Mouse (Mus musculus): ENCODE results near the gene Klk1b11. TPM values are rescaled to one million over a fixed set of nuclear protein-coding genes. Genes with fewer than 3 reads are reported as not detected.
"Not testable (repeated sequence)": the region's sequence is repeated elsewhere in the genome, so short reads cannot be mapped to it uniquely, and the experiment has no call there.

Klk1b11 gene
- polyA plus RNA-seq (2015; fragmentation: Nextera tagmentation; extraction: Ambion mirVana), result not detected in 2 replicates

DNA sequence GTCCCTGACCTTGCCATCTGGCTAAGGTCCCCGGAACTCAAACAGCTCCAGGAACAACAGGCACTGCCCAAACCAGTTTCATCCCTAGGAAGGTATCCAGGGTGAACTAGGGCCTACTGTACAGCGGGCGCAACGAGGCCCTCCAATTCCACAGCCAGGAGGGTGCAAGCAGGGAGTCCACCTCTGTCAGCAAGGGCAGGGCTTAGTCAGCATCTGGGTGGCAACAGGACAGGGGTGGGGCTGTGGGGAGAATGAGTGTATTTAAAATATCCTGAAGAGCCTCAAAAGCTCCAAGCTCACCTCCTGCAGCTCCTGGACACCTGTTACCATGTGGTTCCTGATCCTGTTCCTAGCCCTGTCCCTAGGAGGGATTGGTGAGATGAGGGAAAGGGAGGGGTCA is at the start of gene Klk1b11:
Klk1b11 (plus strand) TSS at position 301 of the 400 bp plus-strand sequence.
- H3K9ac ChIP-seq; H3K27ac ChIP-seq; H3K4me2 ChIP-seq; H3K4me3 ChIP-seq; ATAC-seq (ENCODE audit: low FRiP score); H3K36me3 ChIP-seq; H3K4me1 ChIP-seq (replicated peaks); H3K27me3 ChIP-seq; H3K9me3 ChIP-seq: not testable (repeated sequence)
- WGBS, result 81% methylated on average over 4 of the region's 4 CpGs

DNA sequence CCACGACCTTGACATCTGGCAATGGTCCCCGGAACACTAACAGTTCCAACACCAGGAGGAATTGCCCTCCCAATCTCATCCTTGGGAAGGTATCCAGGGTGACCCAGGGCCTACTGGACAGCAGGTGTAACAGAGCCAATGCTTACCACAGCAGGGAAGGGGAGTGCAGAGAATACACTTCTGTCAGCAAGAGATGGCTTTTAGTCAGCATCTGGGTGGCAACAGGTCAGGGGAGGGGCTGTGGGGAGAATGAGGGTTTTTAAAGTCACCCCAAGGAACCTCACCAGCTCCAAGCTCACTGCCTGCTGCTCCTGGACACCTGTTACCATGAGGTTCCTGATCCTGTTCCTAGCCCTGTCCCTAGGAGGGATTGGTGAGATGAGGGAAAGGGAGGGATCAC is 45.3 kb upstream of the Klk1b11 start, which contains the start of gene Klk1b8:
Klk1b8 (plus strand) TSS at position 301 of the 400 bp plus-strand sequence.
- Histone ChIP-seq H3K27me3 (no peaks in the 10 kb centered on the region), H3K4me3 (no peak within 1 kb of the TSS), H3K9ac (no peak within 1 kb of the TSS), H3K36me3 (no peaks in the 10 kb centered on the region), H3K4me2 (no peak within 1 kb of the TSS), H3K9me3 (no peaks in the 10 kb centered on the region), H3K27ac (no peak within 1 kb of the TSS), H3K4me1 (replicated peaks) (no peaks in the 10 kb centered on the region)
- 84% methylated on average over 2 of the region's 2 CpGs for WGBS
- no peak for ATAC-seq (ENCODE audit: low FRiP score)

DNA sequence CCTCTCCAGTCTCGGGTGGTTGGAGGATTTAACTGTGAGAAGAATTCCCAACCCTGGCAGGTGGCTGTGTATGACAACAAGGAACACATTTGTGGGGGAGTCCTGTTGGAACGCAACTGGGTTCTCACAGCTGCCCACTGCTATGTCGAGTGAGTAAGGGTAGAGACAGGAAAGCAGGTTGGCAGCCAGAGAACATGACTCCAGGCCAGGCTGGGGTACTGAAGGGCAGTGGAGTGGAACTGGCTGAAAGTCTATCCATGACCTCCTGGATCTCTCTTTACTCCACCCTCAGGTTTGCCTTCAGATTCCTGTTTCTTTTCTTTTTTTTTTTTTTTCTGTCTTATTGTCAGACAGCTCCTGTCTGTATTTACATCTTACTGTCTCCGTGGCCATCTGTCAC is 43.0 kb upstream of the Klk1b11 start:
- H3K27me3 ChIP-seq, result no peaks in the 10 kb centered on the region
- no peak overlapping the region for H3K9ac ChIP-seq
- 70% methylated on average over 4 of the region's 4 CpGs for WGBS
- H3K4me3 ChIP-seq, result no peak overlapping the region
- H3K4me1 ChIP-seq (replicated peaks), result no peaks in the 10 kb centered on the region
- ATAC-seq (ENCODE audit: low FRiP score), result no peak
- H3K36me3 ChIP-seq, result no peaks in the 10 kb centered on the region
- H3K4me2 ChIP-seq, result no peak overlapping the region
- H3K9me3 ChIP-seq, result no peaks in the 10 kb centered on the region
- no peak overlapping the region for H3K27ac ChIP-seq

DNA sequence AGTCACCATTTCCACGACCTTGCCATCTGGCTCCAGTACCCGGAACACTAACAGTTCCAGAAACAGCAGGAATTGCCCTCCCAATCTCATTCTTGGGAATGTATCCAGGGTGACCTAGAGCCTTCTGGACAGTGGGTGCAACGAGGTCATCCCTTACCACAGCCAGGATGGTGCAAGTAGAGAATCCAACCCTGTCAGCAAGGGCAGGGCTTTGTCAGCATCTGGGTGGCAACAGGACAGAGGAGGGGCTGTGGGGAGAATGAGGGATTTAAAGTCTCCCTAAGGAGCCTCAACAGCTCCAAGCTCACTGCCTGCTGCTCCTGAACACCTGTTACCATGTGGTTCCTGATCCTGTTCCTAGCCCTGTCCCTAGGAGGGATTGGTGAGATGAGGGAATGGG is 29.2 kb upstream of the Klk1b11 start, which contains the start of gene Klk1b1:
Klk1b1 (plus strand) TSS at position 301 of the 400 bp plus-strand sequence.
- Histone ChIP-seq H3K4me3 (no peak within 1 kb of the TSS), H3K4me1 (replicated peaks) (no peaks in the 10 kb centered on the region), H3K27ac (no peak within 1 kb of the TSS), H3K9ac (no peak within 1 kb of the TSS), H3K27me3 (no peaks in the 10 kb centered on the region), H3K36me3 (no peaks in the 10 kb centered on the region), H3K4me2 (no peak within 1 kb of the TSS), H3K9me3 (no peaks in the 10 kb centered on the region)
- no peak for ATAC-seq (ENCODE audit: low FRiP score)
- 65% methylated on average over 3 of the region's 3 CpGs for WGBS

DNA sequence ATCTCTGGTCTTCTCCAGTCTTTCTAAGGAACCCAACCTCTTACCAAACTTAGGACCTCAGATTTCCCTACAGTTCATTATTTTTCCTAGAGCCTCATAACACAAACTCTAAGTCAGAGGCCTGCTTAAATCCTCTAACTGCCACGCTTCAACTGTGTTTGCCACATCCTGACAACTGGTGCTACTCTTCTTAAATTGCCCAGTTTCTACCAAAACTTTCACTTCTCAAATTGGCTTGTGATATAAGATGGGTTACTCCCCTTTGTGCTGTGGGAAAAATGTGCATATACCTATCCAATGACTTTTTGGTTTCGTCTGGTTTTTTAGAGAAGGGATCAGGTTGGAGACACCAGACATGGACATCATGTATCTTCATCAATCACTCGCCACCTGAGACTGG is 28.6 kb upstream of the Klk1b11 start:
- no peak overlapping the region for H3K9ac ChIP-seq

DNA sequence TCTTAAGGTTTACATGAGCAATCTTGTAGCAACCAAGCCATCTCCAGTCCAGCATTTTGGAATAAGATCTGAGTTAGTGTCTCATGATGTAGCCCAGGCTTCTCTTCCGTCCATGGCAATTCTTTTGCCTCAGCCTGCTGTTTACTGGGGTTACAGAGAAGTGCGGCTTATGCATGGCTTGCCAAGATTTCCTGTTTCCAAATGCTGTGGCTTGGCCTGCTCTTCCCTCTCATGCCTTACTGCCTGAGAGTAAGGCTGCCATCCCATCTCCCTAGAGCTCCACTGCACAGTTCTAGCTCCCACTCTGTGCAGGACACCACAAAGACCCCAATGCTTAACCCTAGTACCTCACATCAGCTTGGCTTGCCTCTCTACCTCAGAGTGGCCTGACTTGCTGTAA is 28.1 kb upstream of the Klk1b11 start:
- ATAC-seq (ENCODE audit: low FRiP score), result no peak
- Histone ChIP-seq H3K4me3 (no peak overlapping the region), H3K4me2 (no peak overlapping the region), H3K36me3 (no peaks in the 10 kb centered on the region), H3K9ac (no peak overlapping the region), H3K9me3 (no peaks in the 10 kb centered on the region), H3K4me1 (replicated peaks) (no peaks in the 10 kb centered on the region), H3K27me3 (no peaks in the 10 kb centered on the region), H3K27ac (no peak overlapping the region)
- WGBS, result 88% methylated on average over 2 of the region's 2 CpGs

More for the DNA sequence above, 28.6 kb upstream of the Klk1b11 start:
- Histone ChIP-seq H3K4me3 (no peak overlapping the region), H3K4me1 (replicated peaks) (no peaks in the 10 kb centered on the region), H3K4me2 (no peak overlapping the region), H3K9me3 (no peaks in the 10 kb centered on the region), H3K27ac (no peak overlapping the region), H3K36me3 (no peaks in the 10 kb centered on the region), H3K27me3 (no peaks in the 10 kb centered on the region)
- WGBS, result 83% methylated on average over 3 of the region's 3 CpGs
- no peak for ATAC-seq (ENCODE audit: low FRiP score)

DNA sequence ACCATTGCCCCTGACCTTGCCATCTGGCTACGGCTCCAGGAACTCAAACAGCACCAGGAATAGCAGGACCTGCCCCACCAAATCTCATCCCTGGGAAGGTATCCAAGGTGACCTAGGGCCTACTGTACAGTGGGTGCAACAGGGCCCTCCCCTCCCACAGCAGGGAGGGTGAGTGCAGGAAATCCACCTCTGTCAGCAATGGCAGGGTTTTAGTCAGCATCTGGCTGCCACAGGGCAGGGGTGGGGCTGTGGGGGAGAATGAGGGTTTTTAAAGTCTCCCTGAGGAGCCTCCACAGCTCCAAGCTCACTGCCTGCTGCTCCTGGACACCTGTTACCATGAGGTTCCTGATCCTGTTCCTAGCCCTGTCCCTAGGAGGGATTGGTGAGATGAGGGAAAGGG is 19.9 kb upstream of the Klk1b11 start, which contains the start of gene Klk1b9:
Klk1b9 (plus strand) TSS at position 301 of the 400 bp plus-strand sequence.
- H3K27me3 ChIP-seq; H3K4me2 ChIP-seq; H3K36me3 ChIP-seq; H3K4me1 ChIP-seq (replicated peaks); ATAC-seq (ENCODE audit: low FRiP score); H3K4me3 ChIP-seq; H3K9ac ChIP-seq; H3K9me3 ChIP-seq; H3K27ac ChIP-seq: not testable (repeated sequence)
- WGBS, result 85% methylated on average over 1 of the region's 1 CpGs

DNA sequence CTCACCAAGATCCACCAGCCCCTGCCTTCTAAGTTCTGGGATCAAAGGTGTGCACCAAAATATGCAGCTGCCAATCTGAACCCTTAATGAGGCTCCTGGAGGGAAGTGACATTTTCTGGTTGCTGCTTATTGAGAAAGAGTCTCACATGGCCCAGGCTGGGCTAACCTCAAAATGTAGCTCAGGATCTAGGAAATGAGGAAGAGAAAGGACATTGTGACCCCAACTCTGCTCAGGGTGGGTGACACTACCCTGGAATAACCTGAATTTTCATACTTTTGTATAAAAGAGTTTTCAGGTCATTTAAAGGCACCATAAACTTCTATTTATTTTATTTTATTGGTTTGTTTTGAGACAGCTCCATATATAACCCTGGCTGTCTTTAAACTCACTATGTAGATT is 10.0 kb upstream of the Klk1b11 start:
- Histone ChIP-seq H3K27ac (no peak overlapping the region), H3K4me1 (replicated peaks) (no peaks in the 10 kb centered on the region), H3K4me3 (no peak overlapping the region), H3K4me2 (no peak overlapping the region), H3K9me3 (no peaks in the 10 kb centered on the region), H3K27me3 (no peaks in the 10 kb centered on the region), H3K36me3 (no peaks in the 10 kb centered on the region), H3K9ac (no peak overlapping the region)
- ATAC-seq (ENCODE audit: low FRiP score), result no peak

DNA sequence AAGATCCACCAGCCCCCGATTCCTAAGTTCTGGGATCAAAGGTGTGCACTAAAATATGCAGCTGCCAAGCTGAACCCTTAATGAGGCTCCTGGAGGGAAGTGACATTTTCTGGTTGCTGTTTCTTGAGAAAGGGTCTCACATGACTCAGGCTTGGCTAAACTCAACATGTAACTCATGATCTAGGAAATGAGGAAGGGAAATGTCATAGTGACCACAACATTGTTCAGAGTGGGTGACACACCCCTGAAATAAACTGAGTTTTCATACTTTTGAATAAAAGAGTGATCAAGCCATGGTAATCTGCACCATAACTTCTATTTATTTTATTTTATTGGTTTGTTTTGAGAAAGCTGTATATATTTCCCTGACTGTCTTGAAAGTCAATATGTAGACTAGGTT is 856 bp upstream of the Klk1b11 start:
- H3K4me1 ChIP-seq (replicated peaks); ATAC-seq (ENCODE audit: low FRiP score); H3K9ac ChIP-seq; H3K9me3 ChIP-seq; H3K27ac ChIP-seq; H3K36me3 ChIP-seq; H3K27me3 ChIP-seq; H3K4me2 ChIP-seq; H3K4me3 ChIP-seq: not testable (repeated sequence)
- 81% methylated on average over 1 of the region's 1 CpGs for WGBS

DNA sequence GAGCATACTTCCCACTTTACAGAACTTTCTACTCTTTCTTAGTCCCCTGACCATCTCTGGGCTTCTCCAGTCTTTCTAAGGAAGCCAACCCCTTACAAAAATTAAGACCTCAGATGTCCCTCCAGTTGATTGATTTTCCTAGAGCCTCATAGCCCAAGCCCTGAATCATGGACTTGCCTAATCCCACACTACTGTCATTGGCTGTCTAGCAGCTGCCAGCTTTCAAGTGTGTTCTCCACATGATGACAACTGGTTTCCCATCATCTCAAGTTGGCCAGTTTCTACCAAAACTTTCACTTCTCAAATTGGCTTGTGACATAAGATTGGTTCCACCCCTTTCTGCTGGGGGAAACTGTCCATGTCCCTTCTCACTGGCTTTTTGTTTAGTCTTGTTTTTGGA is 9.2 kb downstream of the Klk1b11 start:
- Histone ChIP-seq H3K27ac (no peak overlapping the region), H3K4me2 (no peak overlapping the region), H3K4me3 (no peak overlapping the region), H3K9ac (no peak overlapping the region), H3K4me1 (replicated peaks) (no peaks in the 10 kb centered on the region), H3K9me3 (no peaks in the 10 kb centered on the region), H3K36me3 (no peaks in the 10 kb centered on the region), H3K27me3 (no peaks in the 10 kb centered on the region)
- no peak for ATAC-seq (ENCODE audit: low FRiP score)

DNA sequence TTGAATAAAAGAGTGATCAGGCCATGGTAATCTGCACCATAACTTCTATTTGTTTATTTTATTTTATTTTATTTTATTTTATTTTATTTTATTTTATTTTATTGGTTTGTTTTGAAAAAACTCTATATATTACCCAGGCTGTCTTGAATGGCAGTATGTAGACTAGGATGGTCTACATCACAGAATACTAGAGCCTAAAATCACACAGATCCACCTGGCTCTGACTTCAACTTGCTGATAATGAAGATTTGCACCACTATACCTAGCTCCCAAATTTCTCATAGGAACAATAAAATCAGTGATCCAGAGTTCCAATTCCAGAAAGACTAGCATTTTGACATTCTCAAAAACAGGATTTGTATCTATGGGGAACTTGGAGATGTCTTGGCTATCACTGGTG is 16.2 kb downstream of the Klk1b11 start, which contains the start of gene Klk1b26:
Klk1b26 (plus strand) TSS at position 301 of the 400 bp plus-strand sequence.
- H3K4me2 ChIP-seq; H3K4me1 ChIP-seq (replicated peaks); ATAC-seq (ENCODE audit: low FRiP score); H3K9me3 ChIP-seq; H3K27ac ChIP-seq; H3K36me3 ChIP-seq; H3K27me3 ChIP-seq; H3K4me3 ChIP-seq; H3K9ac ChIP-seq: not testable (repeated sequence)

DNA sequence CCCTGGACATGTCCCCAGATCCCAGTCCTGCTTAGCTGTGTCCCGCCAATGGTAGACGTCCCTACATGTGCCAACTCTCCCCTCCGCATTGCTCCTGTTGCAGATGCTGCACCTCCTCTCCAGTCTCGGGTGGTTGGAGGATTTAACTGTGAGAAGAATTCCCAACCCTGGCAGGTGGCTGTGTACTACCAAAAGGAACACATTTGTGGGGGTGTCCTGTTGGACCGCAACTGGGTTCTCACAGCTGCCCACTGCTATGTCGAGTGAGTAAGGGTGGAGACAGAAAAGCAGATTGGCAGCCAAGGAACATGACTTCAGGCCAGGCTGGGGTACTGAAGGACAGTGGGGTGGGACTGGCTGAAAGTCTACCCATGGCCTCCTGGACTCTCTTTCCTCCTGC is 19.0 kb downstream of the Klk1b11 start:
- not testable (repeated sequence) for H3K36me3 ChIP-seq; H3K4me3 ChIP-seq; H3K27ac ChIP-seq; H3K9me3 ChIP-seq; H3K4me1 ChIP-seq (replicated peaks); H3K4me2 ChIP-seq; H3K27me3 ChIP-seq; ATAC-seq (ENCODE audit: low FRiP score); H3K9ac ChIP-seq
- WGBS, result 87% methylated on average over 6 of the region's 6 CpGs

DNA sequence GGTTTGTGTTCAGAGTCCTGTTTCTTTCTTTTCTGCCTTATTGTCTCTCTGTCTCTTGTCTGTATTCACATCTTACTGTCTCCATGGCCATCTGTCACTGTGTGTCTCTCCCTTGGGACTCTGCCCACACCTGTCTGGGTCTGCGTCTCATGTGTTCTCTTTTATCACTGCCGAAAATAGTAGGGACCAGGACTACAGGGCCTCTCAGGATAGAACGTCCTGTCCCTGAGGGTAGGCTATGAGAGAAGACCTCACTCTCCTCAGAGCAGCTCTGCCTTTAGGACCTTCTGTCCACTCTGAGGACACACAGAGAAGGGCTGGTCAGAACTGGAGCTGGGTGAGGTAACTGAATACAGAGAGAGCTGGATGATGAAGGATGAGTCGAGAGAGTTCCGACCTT is 19.4 kb downstream of the Klk1b11 start:
- H3K27me3 ChIP-seq, result no peaks in the 10 kb centered on the region
- no peak for ATAC-seq (ENCODE audit: low FRiP score)
- no peaks in the 10 kb centered on the region for H3K4me1 ChIP-seq (replicated peaks)
- WGBS, result 92% methylated on average over 5 of the region's 5 CpGs
- H3K9ac ChIP-seq, result no peak overlapping the region
- no peaks in the 10 kb centered on the region for H3K9me3 ChIP-seq
- H3K27ac ChIP-seq, result no peak overlapping the region
- no peak overlapping the region for H3K4me3 ChIP-seq
- no peaks in the 10 kb centered on the region for H3K36me3 ChIP-seq
- no peak overlapping the region for H3K4me2 ChIP-seq

Measured in hindbrain, embryonic 13.5 days (tissue).